Mouse (Mus musculus): Measurements from ENCODE around the gene Qdpr.

GRCm38 (mm10) chr5:45481125-45481524 is 31.1 kb upstream of the Qdpr start:
- no peak for TF ChIP-seq POLR2AphosphoS5 (IDR thresholded peaks at IDR 0.05; ENCODE audit: insufficient replicate concordance, low read depth, low read length)
- no peak for TF ChIP-seq GATA1 (IDR thresholded peaks at IDR 0.05; ENCODE audit: borderline replicate concordance, low read length)
- no peak for TF ChIP-seq CTCF (IDR thresholded peaks at IDR 0.05; ENCODE audit: low read depth, low read length)
